ENCODE assay signal across 10 mouse cellular contexts in genomic region chr19:57124138-57124519, GRCm38 (mm10).
DNase-seq lines count a peak whose midpoint lies in the region; ATAC-seq and TF ChIP-seq lines count a peak whose summit lies in the region.
"Had no signal": no experiment of that assay in that cellular context is flagged by ENCODE, and none has a peak within 500 bp of the region (broad histone marks: within the 10 kb centered on the region; RNA-seq: fewer than 3 reads in every experiment).

No protein-coding gene starts in this region.

- H3K9ac ChIP-seq in hindbrain, embryonic 11.5 days (ENCODE audit: low read depth, low read length), result no peak overlapping the region
- peak overlapping the region; percentile 5 for H3K9ac ChIP-seq in intestine, embryonic 16.5 days (ENCODE audit: low read depth, low read length)
- no peak overlapping the region for H3K9ac ChIP-seq in stomach, embryonic 15.5 days
- H3K9ac ChIP-seq: midbrain, embryonic 12.5 days had no signal

- no peak for TF ChIP-seq POLR2A in spleen, adult 2 months (IDR thresholded peaks at IDR 0.05; ENCODE audit: low read depth, low read length)

- H3K4me1 ChIP-seq in hindbrain, embryonic 10.5 days (replicated peaks), result peaks cover 23% of the 10 kb centered on the region
- no peaks in the 10 kb centered on the region for H3K4me1 ChIP-seq in hindbrain, embryonic 11.5 days (replicated peaks; ENCODE audit: control insufficient read depth, insufficient read depth, low read length)
- peaks cover 37% of the 10 kb centered on the region for H3K4me1 ChIP-seq in spleen, adult 2 months (ENCODE audit: control insufficient read depth, insufficient read depth, insufficient read length)
- H3K4me1 ChIP-seq in intestine, embryonic 16.5 days (ENCODE audit: control insufficient read depth, insufficient read depth, low read length), result peaks cover 11% of the 10 kb centered on the region
- H3K4me1 ChIP-seq in stomach, embryonic 15.5 days, result peaks cover 7% of the 10 kb centered on the region; the same call in 1 of the 2 replicates

- 0 out of 2 replicates have a peak overlapping the region, but pooled peaks have one; percentile 59 for H3K27ac ChIP-seq in hindbrain, embryonic 10.5 days
- no peak overlapping the region for H3K27ac ChIP-seq in hindbrain, embryonic 11.5 days (ENCODE audit: low read depth, low read length)
- H3K27ac ChIP-seq in spleen, adult 2 months (ENCODE audit: insufficient read depth, low read length), result peak overlapping the region; percentile 95
- H3K27ac ChIP-seq in intestine, embryonic 16.5 days (ENCODE audit: low read length), result peak overlapping the region; percentile 54; the same call in 1 of the 2 replicates
- H3K27ac ChIP-seq in stomach, embryonic 15.5 days, result peak overlapping the region; percentile 51; the same call in 1 of the 2 replicates
- H3K27ac ChIP-seq: midbrain, embryonic 12.5 days had no signal

- TF ChIP-seq CTCF in spleen, adult 2 months (IDR thresholded peaks at IDR 0.05; ENCODE audit: extremely low read depth, insufficient read depth, insufficient read length, insufficient replicate concordance), result no peak

- no peaks in the 10 kb centered on the region for H3K27me3 ChIP-seq in hindbrain, embryonic 10.5 days (ENCODE audit: insufficient read depth, poor library complexity, severe bottlenecking)
- H3K27me3 ChIP-seq in hindbrain, embryonic 11.5 days (ENCODE audit: control insufficient read depth, insufficient read depth, low read length), result no peaks in the 10 kb centered on the region
- no peaks in the 10 kb centered on the region for H3K27me3 ChIP-seq in spleen, adult 2 months (ENCODE audit: control insufficient read depth, insufficient read depth, low read length)
- no peaks in the 10 kb centered on the region for H3K27me3 ChIP-seq in intestine, embryonic 16.5 days (replicated peaks; ENCODE audit: control insufficient read depth, insufficient read depth, low read length)
- no peaks in the 10 kb centered on the region for H3K27me3 ChIP-seq in stomach, embryonic 15.5 days (replicated peaks)
- H3K27me3 ChIP-seq: midbrain, embryonic 12.5 days had no signal

- no peak for ATAC-seq in hindbrain, embryonic 11.5 days (ENCODE audit: low FRiP score)
- ATAC-seq in intestine, embryonic 16.5 days, result 0 out of 2 replicates have a peak, but pooled peaks have one; percentile 13
- no peak for ATAC-seq in stomach, embryonic 15.5 days (ENCODE audit: insufficient read depth, low FRiP score, low read depth)

- DNase-seq in hindbrain, embryonic 10.5 days (ENCODE audit: low spot score), result no peak
- no peak for DNase-seq in hindbrain, embryonic 11.5 days (ENCODE audit: low spot score)
- DNase-seq in spleen, adult 2 months (ENCODE audit: low read depth in 1 of 2, low spot score in 2 of 2), result no peak
- DNase-seq in spleen, postnatal 4 days (ENCODE audit: low spot score in 2 of 2), result no peak
- DNase-seq in right cerebral cortex, postnatal 10 days (ENCODE audit: low spot score in 2 of 2), result no peak
- no peak for DNase-seq in cerebellum, postnatal 14 days
- DNase-seq: right cerebral cortex, postnatal 14 days had no signal

- WGBS in hindbrain, embryonic 10.5 days, result 68% methylated on average over 2 of the region's 2 CpGs
- WGBS in hindbrain, embryonic 11.5 days, result 78% methylated on average over 2 of the region's 2 CpGs
- 57% methylated on average over 2 of the region's 2 CpGs for WGBS in spleen, adult 2 months
- 69% methylated on average over 2 of the region's 2 CpGs for WGBS in intestine, embryonic 16.5 days
- WGBS in stomach, embryonic 15.5 days, result 62% methylated on average over 2 of the region's 2 CpGs

- no peaks in the 10 kb centered on the region for H3K36me3 ChIP-seq in hindbrain, embryonic 10.5 days
- H3K36me3 ChIP-seq in hindbrain, embryonic 11.5 days (ENCODE audit: control insufficient read depth, insufficient read depth, low read length), result no peaks in the 10 kb centered on the region
- no peaks in the 10 kb centered on the region for H3K36me3 ChIP-seq in spleen, adult 2 months (ENCODE audit: control insufficient read depth, insufficient read depth, low read length)
- H3K36me3 ChIP-seq in intestine, embryonic 16.5 days (ENCODE audit: control insufficient read depth, insufficient read depth, low read length), result no peaks in the 10 kb centered on the region
- H3K36me3 ChIP-seq in stomach, embryonic 15.5 days, result no peaks in the 10 kb centered on the region
- H3K36me3 ChIP-seq: midbrain, embryonic 12.5 days had no signal

- H3K9me3 ChIP-seq in hindbrain, embryonic 10.5 days, result no peaks in the 10 kb centered on the region
- H3K9me3 ChIP-seq in hindbrain, embryonic 11.5 days (ENCODE audit: control insufficient read depth, low read length), result no peaks in the 10 kb centered on the region
- H3K9me3 ChIP-seq in intestine, embryonic 16.5 days (ENCODE audit: control insufficient read depth, low read length), result no peaks in the 10 kb centered on the region
- H3K9me3 ChIP-seq in stomach, embryonic 15.5 days, result no peaks in the 10 kb centered on the region
- H3K9me3 ChIP-seq: midbrain, embryonic 12.5 days had no signal

- no peak overlapping the region for H3K4me3 ChIP-seq in hindbrain, embryonic 10.5 days
- no peak overlapping the region for H3K4me3 ChIP-seq in hindbrain, embryonic 11.5 days (ENCODE audit: low read depth, low read length)
- no peak overlapping the region for H3K4me3 ChIP-seq in spleen, adult 2 months (ENCODE audit: extremely low read depth, insufficient read depth, insufficient read length)
- no peak overlapping the region for H3K4me3 ChIP-seq in intestine, embryonic 16.5 days (ENCODE audit: low read length)
- H3K4me3 ChIP-seq in stomach, embryonic 15.5 days (replicated peaks), result no peak overlapping the region
- H3K4me3 ChIP-seq: midbrain, embryonic 12.5 days had no signal

- H3K4me2 ChIP-seq in hindbrain, embryonic 11.5 days (replicated peaks; ENCODE audit: low read depth, low read length), result no peak overlapping the region
- no peak overlapping the region for H3K4me2 ChIP-seq in intestine, embryonic 16.5 days (ENCODE audit: low read depth, low read length)
- H3K4me2 ChIP-seq in stomach, embryonic 15.5 days, result no peak overlapping the region
- H3K4me2 ChIP-seq: midbrain, embryonic 12.5 days had no signal
